Mouse (Mus musculus) E14TG2a.4 (cell line): Measurements from ENCODE around the gene Man1c1.

ENCODE experiments used
- CTCF ChIP-seq: conservative IDR thresholded peaks from 2 replicates; pipeline ENCODE4 v1.5.1; 2014; ENCODE audit warnings: low read length
- POU5F1 ChIP-seq: IDR thresholded peaks from 2 replicates; pipeline ENCODE4 v1.6.1; 2014; ENCODE audit warnings: low read length, borderline replicate concordance

- no peak for TF ChIP-seq CTCF
- TF ChIP-seq POU5F1 = no peak
Observed at GRCm38 (mm10) chr4:134588287-134588686, 115.8 kb downstream of the Man1c1 start.
